Mouse (Mus musculus): ENCODE results near the gene Ipo8. TPM values are rescaled to one million over a fixed set of nuclear protein-coding genes. Genes with fewer than 3 reads are reported as not detected.

Ipo8 gene
- total RNA-seq (2023), result 13.2 and 17.3 TPM in 2 replicates

DNA sequence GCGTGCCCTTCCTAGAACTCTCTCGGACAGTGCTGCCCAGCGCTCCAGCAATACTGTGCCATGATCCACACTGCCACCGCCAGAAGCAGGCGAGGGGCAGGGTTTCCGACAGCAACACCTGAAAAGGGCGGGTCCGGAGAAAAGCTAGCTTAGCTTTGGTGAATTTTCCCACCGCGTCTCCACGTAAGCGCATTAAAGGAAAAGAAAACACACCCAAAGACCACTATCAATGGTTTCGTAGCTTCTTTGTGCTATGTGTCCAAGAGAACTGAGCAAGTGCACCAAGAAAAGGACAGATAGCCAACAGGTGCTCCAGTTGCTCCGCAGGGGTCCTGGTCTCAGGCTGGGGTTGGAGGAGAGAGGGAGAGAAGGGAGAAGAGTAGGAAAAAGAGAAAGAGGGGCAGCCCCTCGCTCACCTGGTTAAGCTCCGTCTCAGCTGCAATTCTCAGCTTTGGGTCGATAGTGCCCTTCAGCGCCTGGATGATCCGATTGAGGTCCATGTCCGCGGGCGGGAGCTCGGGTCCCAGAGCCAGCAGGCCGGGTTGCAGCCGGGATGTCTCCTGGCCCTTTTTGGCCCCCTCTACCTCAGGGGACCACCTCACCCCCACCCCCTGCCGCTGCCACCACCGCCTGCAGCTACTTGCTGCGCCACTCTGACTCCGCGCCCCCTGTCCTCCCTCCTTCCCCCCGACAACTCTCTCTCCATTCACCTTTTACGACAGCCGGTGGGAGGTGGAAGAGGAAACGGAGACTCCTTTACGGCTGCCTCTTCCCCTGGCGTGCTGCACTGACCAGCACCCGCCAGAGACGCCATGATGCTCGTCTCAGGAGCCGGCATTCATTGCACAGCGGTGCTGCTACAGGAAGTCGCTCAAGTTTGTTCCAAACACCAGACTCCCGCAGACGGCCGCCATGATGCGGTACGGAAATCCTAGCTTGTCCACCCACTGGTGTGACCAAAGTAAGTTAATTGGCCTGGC, at the start of gene Ipo8:
Gene Ipo8 (minus strand): TSS at position 720 of the 980 bp plus-strand sequence.

Other genes starting within 250 kb of the Ipo8 start
- 1.3 and 1.7 TPM in 2 replicates for gene Caprin2, start 64.8 kb upstream of the Ipo8 start, total RNA-seq (2023)
- 9.1 and 12.9 TPM in 2 replicates for gene Sinhcaf, start 115.0 kb upstream of the Ipo8 start, total RNA-seq (2023)

Measured in neutrophil, adult 65 days (primary cell).